ENCODE assay signal across 8 mouse cellular contexts in genomic region chr7:35234361-35235245, GRCm38 (mm10). TPM values are rescaled to one million over a fixed set of nuclear protein-coding genes. Genes with fewer than 3 reads are reported as not detected.
DNase-seq lines count a peak whose midpoint lies in the region; ATAC-seq and TF ChIP-seq lines count a peak whose summit lies in the region.

No protein-coding gene starts in this region.

- no peak for TF ChIP-seq CTCF in heart, adult 2 months (IDR thresholded peaks at IDR 0.05)

- peak; percentile 95 for ATAC-seq in embryonic facial prominence, embryonic 14.5 days (ENCODE audit: low read depth)
- peak; percentile 94 for ATAC-seq in limb, embryonic 13.5 days (ENCODE audit: low FRiP score, low read depth)
- peak; percentile 95 for ATAC-seq in midbrain, embryonic 16.5 days

- H3K4me2 ChIP-seq in embryonic facial prominence, embryonic 14.5 days (ENCODE audit: low read depth, low read length): peak overlapping the region; percentile 52
- H3K4me2 ChIP-seq in limb, embryonic 13.5 days (replicated peaks): peak overlapping the region; percentile 65
- peak overlapping the region; percentile 57 for H3K4me2 ChIP-seq in midbrain, embryonic 16.5 days (ENCODE audit: low read length)

- DNase-seq in 3T3-L1 (ENCODE audit: low read depth, low spot score): peak; percentile 94
- DNase-seq in adrenal gland, postnatal 4 days (ENCODE audit: low spot score in 2 of 2): peak; percentile 96 to 98
- DNase-seq in embryonic facial prominence, embryonic 14.5 days (ENCODE audit: low spot score): peak; percentile 98
- peak; percentile 96 to 97 for DNase-seq in heart, adult 2 months
- DNase-seq in kidney, adult 8-10 months: peak; percentile 97 to 99
- DNase-seq in spleen, postnatal 10 days (ENCODE audit: low spot score in 2 of 2): peak; percentile 84 to 93

- intact Hi-C loops in heart, adult 2 months (cut with DNase I): loop anchor here (5.0 kb wide), 2 partner anchors 83 to 98 kb away; partner anchors contain the start of genes Gpatch1 and Rhpn2

- WGBS in embryonic facial prominence, embryonic 14.5 days: under 1% methylated on average over 44 of the region's 45 CpGs
- WGBS in heart, adult 2 months: under 1% methylated on average over 45 of the region's 45 CpGs
- WGBS in limb, embryonic 13.5 days: under 1% methylated on average over 45 of the region's 45 CpGs
- WGBS in midbrain, embryonic 16.5 days: under 1% methylated on average over 45 of the region's 45 CpGs

- H3K9me3 ChIP-seq in embryonic facial prominence, embryonic 14.5 days (ENCODE audit: control insufficient read depth, low read length): peaks cover 13% of the 10 kb centered on the region
- H3K9me3 ChIP-seq in limb, embryonic 13.5 days: peaks cover 11% of the 10 kb centered on the region; the same call in 1 of the 2 replicates
- H3K9me3 ChIP-seq in midbrain, embryonic 16.5 days (replicated peaks; ENCODE audit: control insufficient read depth, low read length, poor library complexity, severe bottlenecking): no peaks in the 10 kb centered on the region

- H3K4me1 ChIP-seq in embryonic facial prominence, embryonic 14.5 days (ENCODE audit: control insufficient read depth, insufficient read depth, low read length): no peaks in the 10 kb centered on the region
- H3K4me1 ChIP-seq in heart, adult 2 months (ENCODE audit: control insufficient read depth, insufficient read depth, low read length): peaks cover 1% of the 10 kb centered on the region; the same call in 1 of the 2 replicates
- H3K4me1 ChIP-seq in limb, embryonic 13.5 days: peaks cover 10% of the 10 kb centered on the region; the same call in 1 of the 2 replicates
- H3K4me1 ChIP-seq in midbrain, embryonic 16.5 days (ENCODE audit: control insufficient read depth, insufficient read depth, low read length): peaks cover 9% of the 10 kb centered on the region

- peak overlapping the region; percentile 76 for H3K9ac ChIP-seq in embryonic facial prominence, embryonic 14.5 days (ENCODE audit: low read depth, low read length)
- H3K9ac ChIP-seq in heart, adult 2 months (ENCODE audit: low read depth, low read length): peak overlapping the region; percentile 63
- peak overlapping the region; percentile 73 for H3K9ac ChIP-seq in limb, embryonic 13.5 days
- H3K9ac ChIP-seq in midbrain, embryonic 16.5 days (ENCODE audit: low read depth, low read length): peak overlapping the region; percentile 63

- no peaks in the 10 kb centered on the region; the same call in 1 of the 2 replicates for H3K79me2 ChIP-seq in heart, adult 2 months (replicated peaks; ENCODE audit: control insufficient read depth, insufficient read depth, low read length)

- peak overlapping the region; percentile 94 for H3K27ac ChIP-seq in embryonic facial prominence, embryonic 14.5 days (replicated peaks; ENCODE audit: low read depth, low read length)
- peak overlapping the region; percentile 91 for H3K27ac ChIP-seq in heart, adult 2 months
- H3K27ac ChIP-seq in limb, embryonic 13.5 days: peak overlapping the region; percentile 93
- H3K27ac ChIP-seq in midbrain, embryonic 16.5 days (ENCODE audit: low read length): peak overlapping the region; percentile 90

- peak; percentile 66; the same call in 1 of the 2 replicates for TF ChIP-seq EP300 in heart, adult 2 months (IDR thresholded peaks at IDR 0.05; ENCODE audit: insufficient read depth, low read depth, low read length)

- peak overlapping the region; percentile 64 for H3K4me3 ChIP-seq in embryonic facial prominence, embryonic 14.5 days (ENCODE audit: low read depth, low read length)
- peak overlapping the region; percentile 69 for H3K4me3 ChIP-seq in heart, adult 2 months
- H3K4me3 ChIP-seq in limb, embryonic 13.5 days: peak overlapping the region; percentile 65
- H3K4me3 ChIP-seq in midbrain, embryonic 16.5 days (ENCODE audit: low read depth, low read length): peak overlapping the region; percentile 59

- H3K27me3 ChIP-seq in embryonic facial prominence, embryonic 14.5 days (replicated peaks; ENCODE audit: control insufficient read depth, insufficient read depth, low read length): no peaks in the 10 kb centered on the region
- H3K27me3 ChIP-seq in heart, adult 2 months (ENCODE audit: control insufficient read depth, insufficient read depth, low read length): no peaks in the 10 kb centered on the region
- H3K27me3 ChIP-seq in limb, embryonic 13.5 days: no peaks in the 10 kb centered on the region
- no peaks in the 10 kb centered on the region for H3K27me3 ChIP-seq in midbrain, embryonic 16.5 days (ENCODE audit: control insufficient read depth, insufficient read depth, low read depth, low read length)

- peak; percentile 77 for TF ChIP-seq POLR2A in heart, adult 2 months (IDR thresholded peaks at IDR 0.05; ENCODE audit: insufficient read depth, low read depth, low read length)

- H3K36me3 ChIP-seq in embryonic facial prominence, embryonic 14.5 days (ENCODE audit: control insufficient read depth, insufficient read depth, low read length): no peaks in the 10 kb centered on the region
- no peaks in the 10 kb centered on the region for H3K36me3 ChIP-seq in heart, adult 2 months (ENCODE audit: control insufficient read depth, insufficient read depth, low read length)
- no peaks in the 10 kb centered on the region for H3K36me3 ChIP-seq in limb, embryonic 13.5 days
- no peaks in the 10 kb centered on the region for H3K36me3 ChIP-seq in midbrain, embryonic 16.5 days (ENCODE audit: control insufficient read depth, insufficient read depth, low read length)

RNA-seq across cellular contexts. Expression of gene Lrp3, which starts 19.3 kb away (rescaled TPM):
- total RNA-seq in adrenal gland, postnatal 4 days (2021): 10 to 100 TPM; 22.0 to 23.4 TPM
- 10.8 and 11.0 TPM in 2 replicates for polyA plus RNA-seq in embryonic facial prominence, embryonic 14.5 days (2014; fragmentation: Nextera tagmentation; extraction: Ambion mirVana)
- 1 to 10 TPM; 6.7 to 7.4 TPM for total RNA-seq in heart, adult 2 months (2021)
- 9.4 and 10.7 TPM in 2 replicates for polyA plus RNA-seq in heart, adult 2 months (2012; rRNA removed)
- polyA plus RNA-seq in limb, embryonic 13.5 days (2015; fragmentation: Nextera tagmentation; extraction: Ambion mirVana): 8.9 and 9.6 TPM in 2 replicates
- 23.9 and 25.6 TPM in 2 replicates for polyA plus RNA-seq in midbrain, embryonic 16.5 days (2015; fragmentation: Nextera tagmentation; extraction: Ambion mirVana)

RNA-seq across cellular contexts. Expression of gene Slc7a10, which starts 48.4 kb away (rescaled TPM):
- total RNA-seq in adrenal gland, postnatal 4 days (2021): 1 to 10 TPM; 3.6 to 4.2 TPM
- 5.1 and 5.6 TPM in 2 replicates for polyA plus RNA-seq in embryonic facial prominence, embryonic 14.5 days (2014; fragmentation: Nextera tagmentation; extraction: Ambion mirVana)
- under 1 TPM; 0.60 to 0.77 TPM for total RNA-seq in heart, adult 2 months (2021)
- 1.5 and 2.9 TPM in 2 replicates for polyA plus RNA-seq in heart, adult 2 months (2012; rRNA removed)
- polyA plus RNA-seq in limb, embryonic 13.5 days (2015; fragmentation: Nextera tagmentation; extraction: Ambion mirVana): 1.4 and 2.0 TPM in 2 replicates
- 9.8 and 21.0 TPM in 2 replicates for polyA plus RNA-seq in midbrain, embryonic 16.5 days (2015; fragmentation: Nextera tagmentation; extraction: Ambion mirVana)

Comparison
In these comparisons a context has a peak if more than half of its experiments do, and no peak if none do; other contexts are left out.
1. Peak in every context shown above with its lines: DNase-seq, ATAC-seq, H3K4me3 ChIP-seq and H3K27ac ChIP-seq.